Mouse (Mus musculus) forebrain, postnatal 0 days (tissue): ENCODE data around the gene Gmpr. TPM values are rescaled to one million over a fixed set of nuclear protein-coding genes. Genes with fewer than 3 reads are reported as not detected.
A peak's percentile ranks its signal among the peaks of the same experiment; 100 is the strongest.

ENCODE experiments used
- ATAC-seq: fragments of 200-750 bp; cut with Nextera tagmentation; 2 replicates; pipeline ENCODE4 v1.8.0; 2017; ENCODE audit warnings: mild to moderate bottlenecking, moderate library complexity
- DNase-seq: peaks from one replicate; pipeline ENCODE4 v3.0.0-alpha.2; 2015
- H3K27ac ChIP-seq: fragments of 300-500 bp; sonication (generic); 2 replicates; pipeline ENCODE4 v1.5.1; 2014; ENCODE audit warnings: low read depth, mild to moderate bottlenecking, antibody characterized with exemption, low read length, moderate library complexity, mixed read lengths
- H3K27me3 ChIP-seq: fragments of 300-500 bp; sonication (generic); 2 replicates; pipeline ENCODE4 v1.6.1; 2014; ENCODE audit warnings: mild to moderate bottlenecking, low read length, mixed read lengths; ENCODE audit not compliant: insufficient read depth
- H3K36me3 ChIP-seq: fragments of 300-500 bp; sonication (generic); 2 replicates; pipeline ENCODE4 v1.6.1; 2014; ENCODE audit warnings: mild to moderate bottlenecking, moderate library complexity; ENCODE audit not compliant: insufficient read depth
- H3K4me1 ChIP-seq: fragments of 300-500 bp; sonication (generic); 2 replicates; pipeline ENCODE4 v1.6.1; 2014; ENCODE audit warnings: antibody characterized with exemption; ENCODE audit not compliant: insufficient read depth
- H3K4me2 ChIP-seq: fragments of 300-500 bp; sonication (generic); 2 replicates; pipeline ENCODE4 v1.6.1; 2014; ENCODE audit warnings: low read depth, mild to moderate bottlenecking, moderate library complexity
- H3K4me3 ChIP-seq: fragments of 300-500 bp; sonication (generic); 2 replicates; pipeline ENCODE4 v1.5.1; 2014; ENCODE audit warnings: low read depth, low read length, mixed read lengths
- H3K9ac ChIP-seq: fragments of 300-500 bp; sonication (generic); 2 replicates; pipeline ENCODE4 v1.6.1; 2014; ENCODE audit warnings: mild to moderate bottlenecking
- H3K9me3 ChIP-seq: fragments of 300-500 bp; sonication (generic); 2 replicates; pipeline ENCODE4 v1.6.1; 2016; ENCODE audit warnings: low read length
- CTCF ChIP-seq: sonication (generic); IDR thresholded peaks from 2 replicates; pipeline ENCODE4 v1.5.1; 2016; ENCODE audit warnings: antibody characterized with exemption, control low read depth, low read depth
- WGBS: fragments of 180-500 bp; shearing (Covaris S2); extraction: QIAGEN DNeasy Blood & Tissue Kit; methylation state at CpG from one replicate; pipeline ENCODE4 v1.1.7; 2014; 5-methylcytosine and 5-hydroxymethylcytosine counted together
- polyA plus RNA-seq: library from polyadenylated mRNA; unstranded; fragments of >200 nt; fragmentation: Nextera tagmentation; extraction: Ambion mirVana; gene quantifications from 2 replicates; pipeline ENCODE4 v1.2.1, GENCODE M21; 2015
- total RNA-seq: library from RNA; depleted of rRNA; stranded (reverse); fragments of >200 nt; gene quantifications from 2 replicates; pipeline ENCODE4 v1.2.3, GENCODE M21; 2014

Gmpr gene
- total and polyA plus RNA-seq, 2 experiments from 2014 or later: 23.8 to 40.8 TPM

DNA sequence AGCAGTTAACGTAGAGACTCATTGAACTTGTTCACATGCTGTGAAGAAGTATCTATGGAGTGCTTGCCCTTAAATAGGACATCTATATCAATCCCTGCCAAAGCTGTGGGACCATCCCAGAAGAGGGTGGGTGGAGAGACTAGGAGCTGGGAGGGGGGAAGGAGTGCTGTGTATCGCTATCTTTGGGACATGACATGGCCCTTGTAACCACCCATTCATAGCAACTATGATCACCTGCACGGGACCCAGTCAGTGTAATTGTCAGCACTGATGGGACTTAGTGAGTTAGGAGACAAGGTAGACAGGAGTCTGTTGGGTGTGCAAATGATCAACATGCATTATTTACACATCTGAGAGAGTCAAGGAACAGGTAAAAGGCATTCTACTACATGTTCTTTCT, 52.0 kb downstream of the Gmpr start:
- WGBS: 90% methylated on average over 3 of the region's 3 CpGs
- Histone ChIP-seq H3K36me3 (peaks cover 11% of the 10 kb centered on the region; the same call in 1 of the 2 replicates), H3K4me2 (no peak overlapping the region), H3K27ac (no peak overlapping the region), H3K9ac (no peak overlapping the region), H3K9me3 (no peaks in the 10 kb centered on the region), H3K4me3 (no peak overlapping the region), H3K27me3 (no peaks in the 10 kb centered on the region), H3K4me1 (0 out of 2 replicates have a peak, but pooled peaks cover 2% of the 10 kb centered on the region)
- DNase-seq: no peak
- no peak for ATAC-seq
- no peak for TF ChIP-seq CTCF

DNA sequence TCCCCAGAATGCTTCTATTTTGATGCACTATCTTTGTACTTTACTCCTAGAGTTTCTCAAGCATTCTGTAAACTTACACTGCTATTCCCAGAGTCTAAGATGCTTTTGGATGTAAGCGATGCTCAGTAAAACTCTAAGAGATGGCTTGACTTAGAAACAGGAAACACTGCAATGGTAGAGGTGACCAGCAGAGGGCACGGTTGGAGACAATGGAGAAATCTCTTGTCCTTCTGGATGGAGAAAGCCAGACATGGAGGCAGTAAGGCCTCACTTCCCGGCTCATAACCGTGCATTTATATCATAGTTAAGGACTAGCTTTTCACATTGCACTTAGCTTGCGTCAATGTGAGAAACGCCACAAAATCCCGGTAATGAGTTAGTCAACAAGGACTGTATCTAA, 53.3 kb downstream of the Gmpr start:
- Histone ChIP-seq H3K36me3 (peaks cover 11% of the 10 kb centered on the region; the same call in 1 of the 2 replicates), H3K4me1 (0 out of 2 replicates have a peak, but pooled peaks cover 2% of the 10 kb centered on the region), H3K9ac (no peak overlapping the region), H3K9me3 (no peaks in the 10 kb centered on the region), H3K4me3 (no peak overlapping the region), H3K4me2 (no peak overlapping the region), H3K27me3 (no peaks in the 10 kb centered on the region), H3K27ac (no peak overlapping the region)
- peak; percentile 63 for TF ChIP-seq CTCF
- ATAC-seq (peak; percentile 29; the same call in 1 of the 2 replicates), DNase-seq (no peak)
- WGBS: 66% methylated on average over 7 of the region's 7 CpGs

- peaks cover 18% of the 10 kb centered on the region for H3K36me3 ChIP-seq
- H3K27me3 ChIP-seq: no peaks in the 10 kb centered on the region
- 72% methylated on average over 9 of the region's 9 CpGs for WGBS
- no peak overlapping the region for H3K4me2 ChIP-seq
- DNase-seq (no peak), ATAC-seq (peak; percentile 26; the same call in 1 of the 2 replicates)
- no peak overlapping the region for H3K4me3 ChIP-seq
- no peak overlapping the region for H3K9ac ChIP-seq
- TF ChIP-seq CTCF: no peak
- no peaks in the 10 kb centered on the region for H3K9me3 ChIP-seq
- H3K4me1 ChIP-seq: 0 out of 2 replicates have a peak, but pooled peaks cover 2% of the 10 kb centered on the region
- no peak overlapping the region for H3K27ac ChIP-seq
Measured at GRCm38 (mm10) chr13:45562011-45562410, 54.8 kb downstream of the Gmpr start.

DNA sequence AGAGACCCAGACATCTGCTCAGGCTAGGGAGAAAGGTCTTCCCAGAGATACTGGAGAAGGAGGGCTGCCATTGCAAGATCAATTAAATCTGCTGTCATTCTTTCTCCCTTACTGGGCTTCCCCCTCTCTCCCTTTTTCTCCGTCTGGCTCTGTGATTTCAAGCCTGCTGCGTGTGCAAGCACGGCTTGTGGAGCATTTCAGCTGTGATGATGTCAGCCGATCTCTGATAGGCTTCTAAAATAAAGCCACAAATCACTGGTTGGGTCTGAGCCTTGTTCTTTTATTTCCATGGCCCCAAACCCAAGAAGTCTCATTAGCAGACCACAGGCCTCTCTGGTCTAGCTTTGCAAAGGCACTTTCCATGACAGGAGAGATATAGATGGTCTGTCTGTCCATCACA, 57.7 kb downstream of the Gmpr start:
- Histone ChIP-seq H3K27ac (no peak overlapping the region), H3K4me1 (0 out of 2 replicates have a peak, but pooled peaks cover 2% of the 10 kb centered on the region), H3K9me3 (no peaks in the 10 kb centered on the region), H3K4me2 (no peak overlapping the region), H3K36me3 (peaks cover 15% of the 10 kb centered on the region), H3K27me3 (no peaks in the 10 kb centered on the region), H3K4me3 (no peak overlapping the region), H3K9ac (no peak overlapping the region)
- WGBS: 41% methylated on average over 4 of the region's 4 CpGs
- ATAC-seq: peak; percentile 52
- no peak for TF ChIP-seq CTCF
- peak; percentile 32 for DNase-seq

DNA sequence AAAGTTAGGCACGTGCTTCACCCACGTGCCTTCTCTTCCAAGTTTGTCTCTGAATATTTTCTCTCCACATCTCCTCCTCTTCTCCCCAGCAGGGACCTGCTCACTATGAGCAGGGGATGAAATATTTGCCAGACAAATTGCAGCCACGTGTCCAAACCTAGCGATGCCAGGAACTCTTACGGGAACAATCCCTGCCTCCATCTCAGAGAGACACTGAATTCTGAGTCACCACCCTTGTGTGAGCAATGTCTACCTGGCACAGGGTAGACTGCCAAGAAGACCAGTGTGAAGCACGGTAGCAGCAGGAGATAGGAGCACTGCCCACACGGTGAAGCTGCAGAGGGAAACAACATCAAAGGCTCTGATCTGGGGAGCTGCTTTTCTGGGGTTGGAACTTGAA, 62.7 kb downstream of the Gmpr start:
- Histone ChIP-seq H3K27ac (no peak overlapping the region), H3K27me3 (no peaks in the 10 kb centered on the region), H3K4me3 (no peak overlapping the region), H3K4me1 (no peaks in the 10 kb centered on the region; the same call in 1 of the 2 replicates), H3K9ac (no peak overlapping the region), H3K4me2 (no peak overlapping the region), H3K9me3 (no peaks in the 10 kb centered on the region), H3K36me3 (peaks cover 15% of the 10 kb centered on the region)
- 77% methylated on average over 7 of the region's 7 CpGs for WGBS
- DNase-seq (no peak), ATAC-seq (no peak)
- TF ChIP-seq CTCF: no peak

- TF ChIP-seq CTCF: peak; percentile 96
- no peaks in the 10 kb centered on the region for H3K27me3 ChIP-seq
- ATAC-seq (peak; percentile 93), DNase-seq (peak; percentile 93)
- H3K36me3 ChIP-seq: 0 out of 2 replicates have a peak, but pooled peaks cover 3% of the 10 kb centered on the region
- no peaks in the 10 kb centered on the region; the same call in 1 of the 2 replicates for H3K4me1 ChIP-seq
- H3K4me3 ChIP-seq: peak overlapping the region; percentile 14; the same call in 1 of the 2 replicates
- peak overlapping the region; percentile 22; the same call in 1 of the 2 replicates for H3K27ac ChIP-seq
- whole genome bisulfite sequencing: 2% methylated on average over 6 of the region's 6 CpGs
- H3K9me3 ChIP-seq: no peaks in the 10 kb centered on the region
- H3K9ac ChIP-seq: no peak overlapping the region
- peak overlapping the region; percentile 35 for H3K4me2 ChIP-seq
Measured at GRCm38 (mm10) chr13:45571795-45572262, 64.6 kb downstream of the Gmpr start.

DNA sequence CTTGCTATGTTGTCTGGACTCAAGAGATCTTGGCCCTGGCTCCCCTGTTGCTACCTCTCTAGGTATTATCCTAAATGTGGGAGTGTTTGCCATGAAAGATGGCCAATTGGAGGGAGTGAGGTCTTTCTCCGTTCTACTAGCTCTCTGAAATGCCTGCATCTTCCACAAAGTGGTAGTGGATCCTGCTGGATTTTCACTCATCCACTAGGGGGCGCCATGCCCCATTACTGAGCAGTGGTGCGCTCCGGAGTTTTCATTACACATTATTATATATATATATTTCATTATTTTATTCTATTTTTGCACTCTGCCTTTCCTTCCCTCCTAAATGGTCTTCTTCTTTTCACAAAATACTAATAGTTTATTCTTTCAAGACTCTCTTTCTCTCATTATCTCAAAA, 65.5 kb downstream of the Gmpr start:
- H3K27me3 ChIP-seq: no peaks in the 10 kb centered on the region
- WGBS: 31% methylated on average over 4 of the region's 4 CpGs
- no peak overlapping the region for H3K4me3 ChIP-seq
- H3K4me2 ChIP-seq: no peak overlapping the region
- peak; percentile 82 for TF ChIP-seq CTCF
- peak; percentile 82 for DNase-seq
- no peak for ATAC-seq
- H3K9ac ChIP-seq: no peak overlapping the region
- no peaks in the 10 kb centered on the region for H3K9me3 ChIP-seq
- no peaks in the 10 kb centered on the region; the same call in 1 of the 2 replicates for H3K4me1 ChIP-seq
- no peak overlapping the region for H3K27ac ChIP-seq
- H3K36me3 ChIP-seq: no peaks in the 10 kb centered on the region
